Mouse (Mus musculus) G1E-ER4 (cell line): ENCODE data around the gene Fat4. TPM values are rescaled to one million over a fixed set of nuclear protein-coding genes. Genes with fewer than 3 reads are reported as not detected.

Source experiments
- GATA1 ChIP-seq: IDR thresholded peaks from one replicate; pipeline ENCODE4 v1.8.0; 2012; ENCODE audit warnings: low read length, inconsistent platforms
- polyA plus RNA-seq: library from polyadenylated mRNA; stranded (reverse); fragments of >175 nt; gene quantifications from 2 replicates; pipeline ENCODE4 v1.2.3, GENCODE M21; 2012

Gene Fat4
- polyA plus RNA-seq, 1 experiment: not detected

- no peak for TF ChIP-seq GATA1
These were observed 48.0 kb downstream of the Fat4 start for GRCm38 (mm10) chr3:38934780-38935179.

- TF ChIP-seq GATA1: no peak
These were observed 49.7 kb downstream of the Fat4 start for GRCm38 (mm10) chr3:38936485-38936884.

GRCm38 (mm10) chr3:38937159-38937558, 50.4 kb downstream of the Fat4 start:
- TF ChIP-seq GATA1: no peak

GRCm38 (mm10) chr3:38938136-38938535, 51.4 kb downstream of the Fat4 start:
- no peak for TF ChIP-seq GATA1

GRCm38 (mm10) chr3:38939573-38939972, 52.8 kb downstream of the Fat4 start:
- no peak for TF ChIP-seq GATA1

- no peak for TF ChIP-seq GATA1
These were observed 53.6 kb downstream of the Fat4 start for GRCm38 (mm10) chr3:38940327-38940726.

- no peak for TF ChIP-seq GATA1
These were observed 58.4 kb downstream of the Fat4 start for GRCm38 (mm10) chr3:38945157-38945556.

GRCm38 (mm10) chr3:38947706-38948105, 61.0 kb downstream of the Fat4 start:
- TF ChIP-seq GATA1: no peak

- no peak for TF ChIP-seq GATA1
These were observed 65.9 kb downstream of the Fat4 start for GRCm38 (mm10) chr3:38952602-38953001.

GRCm38 (mm10) chr3:38954196-38954595, 67.5 kb downstream of the Fat4 start:
- no peak for TF ChIP-seq GATA1

GRCm38 (mm10) chr3:38956012-38956648, 69.4 kb downstream of the Fat4 start:
- no peak for TF ChIP-seq GATA1

GRCm38 (mm10) chr3:38957186-38957585, 70.4 kb downstream of the Fat4 start:
- no peak for TF ChIP-seq GATA1

GRCm38 (mm10) chr3:38962328-38962727, 75.6 kb downstream of the Fat4 start:
- TF ChIP-seq GATA1: no peak

- TF ChIP-seq GATA1: no peak
These were observed 80.7 kb downstream of the Fat4 start for GRCm38 (mm10) chr3:38967480-38967879.

GRCm38 (mm10) chr3:38986379-38986778, 99.6 kb downstream of the Fat4 start:
- TF ChIP-seq GATA1: no peak

- no peak for TF ChIP-seq GATA1
These were observed 102.4 kb downstream of the Fat4 start for GRCm38 (mm10) chr3:38989181-38989580.

GRCm38 (mm10) chr3:39000011-39000410, 113.3 kb downstream of the Fat4 start:
- no peak for TF ChIP-seq GATA1

- no peak for TF ChIP-seq GATA1
These were observed 123.8 kb downstream of the Fat4 start for GRCm38 (mm10) chr3:39010544-39010943.

- no peak for TF ChIP-seq GATA1
These were observed 130.9 kb downstream of the Fat4 start for GRCm38 (mm10) chr3:39017633-39018032.
